Mouse (Mus musculus): Measurements from ENCODE around the gene Erbb4. TPM values are rescaled to one million over a fixed set of nuclear protein-coding genes. Genes with fewer than 3 reads are reported as not detected.
"Not testable (repeated sequence)": the region's sequence is repeated elsewhere in the genome, so short reads cannot be mapped to it uniquely, and the experiment has no call there.

Gene Erbb4
- polyA plus RNA-seq, 1 experiment = not detected

DNA sequence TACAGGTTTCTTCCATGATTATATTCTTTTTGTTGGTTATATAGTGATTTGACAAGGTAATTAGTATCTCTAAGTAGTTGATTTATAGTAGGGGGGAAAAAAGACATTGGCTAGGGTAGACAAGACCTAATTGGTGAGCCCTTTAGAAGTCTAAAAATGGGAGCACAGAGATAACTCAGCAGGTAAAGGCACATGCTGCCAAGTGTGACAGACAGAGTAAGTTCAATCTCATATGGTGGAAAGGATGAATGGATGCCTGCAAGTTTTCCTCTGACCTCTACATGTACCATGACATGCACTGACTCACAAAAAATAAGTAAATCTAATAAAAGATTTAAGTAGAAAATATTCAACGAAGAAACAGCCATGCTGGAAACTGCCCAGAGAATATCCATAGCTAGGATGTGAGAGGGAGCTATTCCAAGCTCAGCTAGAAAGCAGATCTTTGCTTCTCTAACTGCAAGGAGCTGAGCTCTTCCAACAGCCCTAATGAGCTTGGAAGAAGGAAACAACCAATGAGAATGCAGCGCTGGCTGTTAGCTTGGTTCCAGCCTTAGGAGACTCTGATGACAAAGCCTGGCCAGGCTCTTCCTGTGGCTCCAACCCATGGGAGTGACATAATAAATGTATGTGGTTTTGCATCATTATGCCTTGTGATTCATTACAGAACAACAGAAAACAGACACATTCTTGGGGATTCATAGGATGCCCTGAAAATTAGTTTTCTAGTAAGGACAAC is 277.2 kb downstream of the Erbb4 start:
- TF ChIP-seq POLR2A (IDR thresholded peaks at IDR 0.05; ENCODE audit: borderline replicate concordance, low read depth, low read length) = no peak
- TF ChIP-seq CTCF (IDR thresholded peaks at IDR 0.05; ENCODE audit: low read depth, low read length) = no peak
- Histone ChIP-seq H3K4me1 (ENCODE audit: control insufficient read depth, insufficient read depth, low read length) (no peaks in the 10 kb centered on the region), H3K27ac (ENCODE audit: insufficient read depth, low read depth, low read length) (no peak overlapping the region), H3K4me3 (ENCODE audit: insufficient read depth, low read length) (no peak overlapping the region)

DNA sequence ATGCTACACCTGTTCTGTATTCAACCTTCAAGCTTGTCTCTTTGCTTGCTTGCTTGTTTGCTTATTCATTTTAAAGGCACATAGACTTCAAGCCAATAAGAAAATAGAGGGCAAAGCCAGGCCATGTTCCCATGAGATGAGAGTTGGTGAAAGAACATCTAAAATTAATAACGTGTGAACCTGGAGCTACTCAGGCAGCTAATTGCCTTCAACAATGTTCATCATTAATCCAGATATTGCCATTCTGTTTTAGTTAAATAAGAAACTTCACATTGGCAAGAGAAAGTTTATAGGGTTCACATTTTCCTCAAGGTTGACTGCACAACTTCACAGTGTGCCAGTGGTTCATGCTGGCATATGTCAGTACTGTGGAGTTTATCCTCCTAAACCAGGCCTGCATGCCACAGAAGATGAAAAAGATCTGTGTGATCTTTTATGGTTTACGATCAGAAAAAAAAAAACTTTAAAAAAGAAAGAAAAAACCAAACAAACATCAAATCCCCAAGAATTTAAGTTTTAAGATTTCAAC is 284.7 kb downstream of the Erbb4 start:
- H3K4me3 ChIP-seq (ENCODE audit: insufficient read depth, low read length) = no peak overlapping the region
- no peaks in the 10 kb centered on the region for H3K4me1 ChIP-seq (ENCODE audit: control insufficient read depth, insufficient read depth, low read length)
- TF ChIP-seq CTCF (IDR thresholded peaks at IDR 0.05; ENCODE audit: low read depth, low read length) (no peak), POLR2A (IDR thresholded peaks at IDR 0.05; ENCODE audit: borderline replicate concordance, low read depth, low read length) (no peak)
- H3K27ac ChIP-seq (ENCODE audit: insufficient read depth, low read depth, low read length) = no peak overlapping the region

DNA sequence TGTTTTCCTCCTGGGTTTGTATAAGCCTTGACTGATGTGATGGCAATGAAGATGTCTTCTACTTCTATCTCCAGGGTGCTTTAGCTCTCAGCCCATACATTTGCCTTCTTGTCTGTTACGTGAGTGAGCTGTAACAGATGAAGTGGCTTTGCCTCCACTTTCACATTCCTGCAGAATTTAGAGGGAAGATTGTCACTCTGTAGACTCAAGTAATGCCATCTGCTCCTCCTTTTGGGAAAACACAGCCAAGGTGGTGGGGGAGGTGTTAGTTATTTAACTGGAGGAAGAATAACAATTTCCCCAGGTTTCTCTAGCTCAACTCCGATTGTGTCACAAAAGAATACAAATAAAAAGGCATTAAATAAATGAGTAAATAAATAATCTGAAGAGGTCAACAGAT is 301.1 kb downstream of the Erbb4 start:
- Histone ChIP-seq H3K4me1 (ENCODE audit: control insufficient read depth, insufficient read depth, low read length) (no peaks in the 10 kb centered on the region), H3K27ac (ENCODE audit: insufficient read depth, low read depth, low read length) (no peak overlapping the region), H3K4me3 (ENCODE audit: insufficient read depth, low read length) (no peak overlapping the region)
- TF ChIP-seq POLR2A (IDR thresholded peaks at IDR 0.05; ENCODE audit: borderline replicate concordance, low read depth, low read length) (no peak), CTCF (IDR thresholded peaks at IDR 0.05; ENCODE audit: low read depth, low read length) (no peak)

DNA sequence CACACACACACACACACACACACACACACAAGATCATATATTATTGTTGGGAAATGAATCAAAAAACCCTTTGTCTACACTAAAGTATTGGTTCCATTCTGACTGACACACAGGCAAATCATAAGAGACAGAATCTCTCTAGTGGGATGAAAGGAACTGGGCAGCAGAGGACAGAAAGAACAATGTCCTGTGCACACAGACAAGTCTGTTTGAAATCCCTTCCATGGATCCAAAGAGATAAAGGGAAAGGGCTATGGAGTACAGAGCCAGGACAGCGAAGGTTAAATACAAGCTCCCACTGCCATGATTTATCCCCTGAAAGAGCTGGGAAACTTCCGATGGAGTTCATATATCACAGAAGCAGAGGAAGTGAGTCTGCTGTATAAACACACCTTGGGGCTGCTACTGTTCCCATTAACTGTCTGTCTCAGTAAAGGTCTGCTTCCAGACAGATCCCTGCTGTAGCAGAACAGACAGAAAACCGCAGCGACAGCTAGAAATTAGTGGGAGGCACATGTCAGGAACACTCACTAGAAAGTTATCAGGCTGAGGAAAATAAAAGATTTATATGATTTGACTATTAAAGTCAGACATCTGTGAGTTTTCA is 320.3 kb downstream of the Erbb4 start:
- Histone ChIP-seq H3K4me3 (ENCODE audit: insufficient read depth, low read length) (no peak overlapping the region), H3K27ac (ENCODE audit: insufficient read depth, low read depth, low read length) (no peak overlapping the region), H3K4me1 (ENCODE audit: control insufficient read depth, insufficient read depth, low read length) (no peaks in the 10 kb centered on the region)
- no peak for TF ChIP-seq CTCF (IDR thresholded peaks at IDR 0.05; ENCODE audit: low read depth, low read length)
- TF ChIP-seq POLR2A (IDR thresholded peaks at IDR 0.05; ENCODE audit: borderline replicate concordance, low read depth, low read length) = no peak

DNA sequence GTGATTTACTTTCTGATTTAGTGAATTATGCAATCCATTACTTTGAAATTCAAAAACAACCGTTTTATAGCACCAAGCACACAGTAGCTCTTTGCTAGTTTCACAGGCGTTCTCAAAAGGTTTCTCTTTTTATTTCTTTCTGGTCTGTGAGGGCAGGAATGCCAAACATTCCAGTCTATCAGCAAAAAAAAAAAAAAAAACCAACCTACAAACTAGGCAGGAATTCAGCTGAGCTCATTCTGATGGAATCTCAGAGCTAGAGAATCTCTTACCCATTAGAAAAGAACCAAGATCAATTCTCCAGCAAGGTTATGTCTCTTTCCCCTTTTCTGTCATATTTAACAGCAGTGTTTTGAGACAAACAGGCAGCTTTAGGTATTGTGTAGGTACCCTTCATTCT is 327.2 kb downstream of the Erbb4 start:
- H3K4me3 ChIP-seq (ENCODE audit: insufficient read depth, low read length) = no peak overlapping the region
- TF ChIP-seq CTCF (IDR thresholded peaks at IDR 0.05; ENCODE audit: low read depth, low read length) (no peak), POLR2A (IDR thresholded peaks at IDR 0.05; ENCODE audit: borderline replicate concordance, low read depth, low read length) (no peak)
- H3K27ac ChIP-seq (ENCODE audit: insufficient read depth, low read depth, low read length) = no peak overlapping the region
- H3K4me1 ChIP-seq (ENCODE audit: control insufficient read depth, insufficient read depth, low read length) = no peaks in the 10 kb centered on the region

DNA sequence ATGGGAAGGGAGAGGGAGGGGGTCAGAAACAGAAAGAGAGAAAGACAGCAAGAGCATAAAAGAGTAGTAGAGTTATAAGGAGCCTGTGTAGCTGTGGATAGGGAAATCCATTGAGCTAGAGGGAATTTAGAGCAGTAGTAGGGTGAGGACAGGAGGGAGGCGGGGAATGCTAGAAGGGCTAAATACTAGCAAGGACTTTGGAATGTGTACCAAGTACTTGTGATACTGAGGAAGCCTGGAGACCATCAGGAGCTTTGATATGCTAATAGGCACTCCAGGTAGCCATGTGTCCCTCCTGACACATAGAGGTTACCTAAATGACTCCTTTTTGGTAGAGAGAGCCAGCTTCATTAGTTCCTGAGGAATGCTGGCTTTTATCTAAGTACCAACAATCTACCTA is 327.8 kb downstream of the Erbb4 start:
- TF ChIP-seq CTCF (IDR thresholded peaks at IDR 0.05; ENCODE audit: low read depth, low read length) (no peak), POLR2A (IDR thresholded peaks at IDR 0.05; ENCODE audit: borderline replicate concordance, low read depth, low read length) (no peak)
- no peaks in the 10 kb centered on the region for H3K4me1 ChIP-seq (ENCODE audit: control insufficient read depth, insufficient read depth, low read length)
- H3K4me3 ChIP-seq (ENCODE audit: insufficient read depth, low read length) = no peak overlapping the region
- no peak overlapping the region for H3K27ac ChIP-seq (ENCODE audit: insufficient read depth, low read depth, low read length)

DNA sequence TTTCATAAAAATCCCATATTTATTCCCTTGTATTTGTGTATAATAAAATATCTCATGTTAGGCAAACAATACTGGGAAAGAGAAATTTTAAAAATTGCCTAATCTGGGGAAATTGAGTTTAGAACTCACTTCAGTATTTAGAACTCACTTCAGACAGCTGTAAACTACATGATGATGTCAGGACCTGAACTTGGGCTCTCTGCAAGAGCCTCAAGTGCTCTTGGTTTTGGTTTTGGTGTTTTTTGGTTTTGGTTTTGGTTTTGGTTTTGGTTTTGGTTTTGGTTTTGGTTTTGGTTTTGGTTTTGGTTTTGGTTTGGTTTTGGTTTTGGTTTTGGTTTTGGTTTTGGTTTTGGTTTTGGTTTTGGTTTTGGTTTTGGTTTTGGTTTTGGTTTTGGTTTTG is 341.8 kb downstream of the Erbb4 start:
- H3K4me3 ChIP-seq (ENCODE audit: insufficient read depth, low read length); H3K4me1 ChIP-seq (ENCODE audit: control insufficient read depth, insufficient read depth, low read length); H3K27ac ChIP-seq (ENCODE audit: insufficient read depth, low read depth, low read length): not testable (repeated sequence)

DNA sequence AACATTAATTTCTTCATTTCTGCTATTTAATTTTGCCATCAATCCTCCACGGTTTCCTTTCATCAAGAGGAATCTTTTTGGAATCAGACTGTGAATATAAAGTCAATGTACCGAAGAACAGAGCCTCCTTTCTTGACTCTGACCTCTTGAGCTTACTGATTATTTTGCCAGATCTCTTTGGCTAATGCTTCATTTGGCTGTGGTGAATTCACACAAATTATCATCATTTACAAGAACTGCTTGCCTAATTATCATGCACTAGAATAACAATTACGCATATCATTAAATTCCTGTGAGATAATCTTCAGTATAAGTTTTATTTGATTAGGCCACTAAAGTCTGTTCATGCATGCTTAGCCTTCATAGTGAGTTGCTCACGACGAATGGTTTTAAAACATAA is 345.4 kb downstream of the Erbb4 start:
- Histone ChIP-seq H3K4me1 (ENCODE audit: control insufficient read depth, insufficient read depth, low read length) (no peaks in the 10 kb centered on the region), H3K27ac (ENCODE audit: insufficient read depth, low read depth, low read length) (no peak overlapping the region), H3K4me3 (ENCODE audit: insufficient read depth, low read length) (no peak overlapping the region)
- no peak for TF ChIP-seq CTCF (IDR thresholded peaks at IDR 0.05; ENCODE audit: low read depth, low read length)
- TF ChIP-seq POLR2A (IDR thresholded peaks at IDR 0.05; ENCODE audit: borderline replicate concordance, low read depth, low read length) = no peak

DNA sequence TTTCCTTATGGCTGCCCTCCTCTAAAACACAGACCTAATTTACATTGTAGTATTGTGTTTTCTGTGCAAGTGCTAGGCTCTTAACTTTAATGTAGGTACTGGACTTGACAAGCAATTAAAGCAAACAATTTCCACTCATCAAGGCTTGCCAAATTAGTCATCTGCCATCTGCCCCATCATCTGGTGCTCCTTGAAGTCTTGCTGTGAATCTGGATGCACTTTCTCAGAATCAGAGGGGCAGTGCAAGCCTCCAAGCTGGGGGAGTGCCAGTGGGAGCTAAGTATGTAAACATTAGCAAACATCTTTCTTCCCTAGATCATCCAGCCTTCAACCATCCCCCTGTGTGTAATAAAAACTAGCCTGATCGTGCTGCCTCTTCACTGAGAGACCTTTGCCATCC is 358.9 kb downstream of the Erbb4 start:
- TF ChIP-seq CTCF (IDR thresholded peaks at IDR 0.05; ENCODE audit: low read depth, low read length) = no peak
- TF ChIP-seq POLR2A (IDR thresholded peaks at IDR 0.05; ENCODE audit: borderline replicate concordance, low read depth, low read length) = no peak
- Histone ChIP-seq H3K27ac (ENCODE audit: insufficient read depth, low read depth, low read length) (no peak overlapping the region), H3K4me3 (ENCODE audit: insufficient read depth, low read length) (no peak overlapping the region)

DNA sequence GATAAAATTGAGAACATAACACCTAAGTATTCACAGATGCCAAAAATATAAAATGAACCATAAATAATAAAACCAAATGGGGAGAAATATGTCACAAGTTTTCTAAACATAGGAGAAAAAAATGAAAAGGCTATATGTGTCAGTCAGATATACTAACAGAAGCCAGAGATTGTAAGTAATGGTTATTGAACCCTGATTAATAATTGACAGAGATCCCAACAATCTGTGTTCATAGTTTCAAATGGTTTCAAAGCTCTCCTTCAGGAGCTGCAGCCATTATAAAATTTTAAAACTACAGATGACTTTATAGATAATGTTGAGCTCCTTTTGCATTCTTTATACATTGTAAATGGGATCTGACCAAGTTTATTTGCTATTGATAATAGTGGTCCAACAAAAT is 426.4 kb downstream of the Erbb4 start:
- H3K4me1 ChIP-seq (ENCODE audit: control insufficient read depth, insufficient read depth, low read length) = no peaks in the 10 kb centered on the region
- TF ChIP-seq POLR2A (IDR thresholded peaks at IDR 0.05; ENCODE audit: borderline replicate concordance, low read depth, low read length) (no peak), CTCF (IDR thresholded peaks at IDR 0.05; ENCODE audit: low read depth, low read length) (no peak)
- no peak overlapping the region for H3K27ac ChIP-seq (ENCODE audit: insufficient read depth, low read depth, low read length)
- H3K4me3 ChIP-seq (ENCODE audit: insufficient read depth, low read length) = no peak overlapping the region

More for the DNA sequence above, 358.9 kb downstream of the Erbb4 start:
- no peaks in the 10 kb centered on the region for H3K4me1 ChIP-seq (ENCODE audit: control insufficient read depth, insufficient read depth, low read length)
